Mouse (Mus musculus): ENCODE data around the gene Psmd9.

Gene Psmd9

DNA sequence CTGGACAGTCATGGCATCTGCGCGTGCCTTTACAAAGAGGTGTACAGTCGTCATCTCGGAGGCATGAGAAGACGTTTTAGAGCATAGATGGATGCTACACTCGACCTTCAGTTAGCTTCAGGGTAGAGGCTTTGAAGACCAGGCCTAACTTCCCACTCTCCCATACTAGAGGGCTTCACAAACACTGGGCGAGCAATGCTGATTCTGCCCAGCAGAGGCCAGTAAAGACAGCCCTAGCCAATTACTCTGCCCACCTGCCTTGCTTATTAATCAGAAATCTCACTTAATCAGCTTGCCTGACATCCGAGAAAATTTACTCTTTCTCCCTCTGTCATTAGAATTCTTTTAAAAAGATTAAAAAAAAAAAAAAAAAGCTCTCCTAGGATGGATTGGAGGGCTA is 116.0 kb downstream of the Psmd9 start:
- in situ Hi-C loops (cut with MboI, MseI) = no loop called here

- in situ Hi-C loops (cut with MboI, MseI) = no loop called here
Observed at GRCm38 (mm10) chr5:123288079-123288478, 118.9 kb downstream of the Psmd9 start.

DNA sequence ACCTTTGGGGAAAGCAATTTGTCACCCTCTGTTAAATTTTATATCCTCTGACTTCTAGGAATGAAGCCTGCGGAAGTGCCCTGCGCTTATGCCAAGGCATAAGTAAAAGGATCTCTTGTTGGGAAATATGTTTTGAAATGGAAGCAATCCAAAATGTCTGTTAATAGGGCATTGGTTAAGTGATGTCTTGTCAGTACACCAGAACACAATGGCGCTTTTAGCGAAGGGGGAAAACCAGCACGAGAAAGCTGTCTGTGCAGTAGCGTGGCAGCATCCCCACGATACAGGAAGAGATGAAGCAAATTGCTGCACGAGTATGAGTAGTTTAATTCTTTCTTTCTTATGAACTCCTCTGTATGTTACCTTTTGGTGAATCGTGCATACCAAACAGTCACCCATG is 125.4 kb downstream of the Psmd9 start:
- in situ Hi-C loops (cut with MboI, MseI) = no loop called here

- in situ Hi-C loops (cut with MboI, MseI) = no loop called here
Observed at GRCm38 (mm10) chr5:123296224-123296806, 127.1 kb downstream of the Psmd9 start.

- in situ Hi-C loops (cut with MboI, MseI) = no loop called here
Observed at GRCm38 (mm10) chr5:123296972-123297754, 128.0 kb downstream of the Psmd9 start.

DNA sequence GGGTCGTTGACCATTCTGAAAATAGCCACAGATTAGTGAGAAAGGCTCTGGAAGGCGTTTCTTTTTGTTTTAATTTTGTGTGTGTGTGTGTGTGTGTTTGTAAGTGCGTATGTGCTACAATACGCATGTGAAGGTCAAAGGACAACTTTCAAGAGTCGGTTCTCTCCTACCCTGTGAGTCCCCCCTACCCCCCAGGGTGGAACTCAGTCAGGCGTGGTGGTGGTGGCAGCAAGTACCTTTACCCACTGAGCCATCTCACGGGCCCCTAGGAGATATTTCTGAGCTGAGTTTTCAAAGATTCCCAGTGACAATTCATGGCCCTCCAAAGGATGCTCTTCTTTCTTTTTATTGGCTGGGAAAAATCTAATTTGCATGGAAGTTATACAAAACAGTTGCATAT is 128.6 kb downstream of the Psmd9 start:
- in situ Hi-C loops (cut with MboI, MseI) = no loop called here

DNA sequence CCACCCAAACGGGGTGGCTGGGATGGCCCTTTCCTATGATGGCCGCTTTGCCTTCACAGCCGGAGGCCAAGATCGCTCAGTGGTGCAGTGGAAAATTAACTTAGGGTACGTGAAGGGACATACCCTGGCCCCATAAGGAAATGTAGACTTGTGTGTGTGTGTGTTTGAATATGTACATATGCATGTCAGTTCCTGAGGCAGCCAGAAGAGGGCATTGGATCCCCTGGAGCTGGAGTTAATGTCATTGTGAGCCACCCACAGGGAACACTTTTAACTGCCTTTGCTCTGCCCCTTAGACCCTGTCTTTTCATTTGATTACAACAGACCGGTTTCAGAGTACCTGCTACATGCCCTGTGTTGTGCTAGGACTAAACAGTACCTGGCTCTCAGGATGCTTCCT is 129.3 kb downstream of the Psmd9 start:
- in situ Hi-C loops (cut with MboI, MseI) = no loop called here
